Mouse (Mus musculus) gastrocnemius, postnatal 4 days (tissue): Measurements from ENCODE around the gene Adamts1. TPM values are rescaled to one million over a fixed set of nuclear protein-coding genes. Genes with fewer than 3 reads are reported as not detected.
A peak's percentile ranks its signal among the peaks of the same experiment; 100 is the strongest.

Experiments used
- DNase-seq, 2 experiments: peaks; one replicate each; pipeline ENCODE4 v3.0.0; 2021 to 2022; ENCODE audit warnings: low spot score in 2 of 2, mixed read lengths in 2 of 2
- total RNA-seq, 2 experiments: library from RNA; stranded (reverse); gene quantifications; 2 replicates each; pipeline ENCODE4 v1.2.3; 2021

The Adamts1 gene
- total RNA-seq, 2 experiments from 2014 or later: 29.1 to 30.3 TPM

DNA sequence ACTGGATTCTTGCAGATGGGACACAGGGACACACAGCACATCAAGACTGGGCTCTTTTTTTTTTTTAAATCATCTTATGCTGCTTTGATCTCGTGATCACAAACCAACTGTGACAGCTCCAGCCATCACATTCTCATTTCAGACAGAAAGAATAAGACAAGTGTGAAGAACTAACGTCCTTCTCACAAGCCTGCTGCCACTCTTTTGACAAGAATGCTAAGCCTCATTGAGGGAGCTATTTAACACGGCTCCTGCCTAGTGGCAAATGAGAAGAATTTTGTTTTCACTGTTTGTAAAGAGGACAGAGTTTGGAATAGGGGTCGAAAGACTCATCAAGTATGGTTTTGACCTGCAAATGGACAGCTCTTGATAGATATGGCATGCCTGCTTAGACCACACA is 35.6 kb downstream of the Adamts1 start:
- no peak for DNase-seq

- DNase-seq: no peak
Observed at GRCm38 (mm10) chr16:85765697-85766096, 37.2 kb downstream of the Adamts1 start.

GRCm38 (mm10) chr16:85765167-85765566 is 37.7 kb downstream of the Adamts1 start:
- DNase-seq: no peak

DNA sequence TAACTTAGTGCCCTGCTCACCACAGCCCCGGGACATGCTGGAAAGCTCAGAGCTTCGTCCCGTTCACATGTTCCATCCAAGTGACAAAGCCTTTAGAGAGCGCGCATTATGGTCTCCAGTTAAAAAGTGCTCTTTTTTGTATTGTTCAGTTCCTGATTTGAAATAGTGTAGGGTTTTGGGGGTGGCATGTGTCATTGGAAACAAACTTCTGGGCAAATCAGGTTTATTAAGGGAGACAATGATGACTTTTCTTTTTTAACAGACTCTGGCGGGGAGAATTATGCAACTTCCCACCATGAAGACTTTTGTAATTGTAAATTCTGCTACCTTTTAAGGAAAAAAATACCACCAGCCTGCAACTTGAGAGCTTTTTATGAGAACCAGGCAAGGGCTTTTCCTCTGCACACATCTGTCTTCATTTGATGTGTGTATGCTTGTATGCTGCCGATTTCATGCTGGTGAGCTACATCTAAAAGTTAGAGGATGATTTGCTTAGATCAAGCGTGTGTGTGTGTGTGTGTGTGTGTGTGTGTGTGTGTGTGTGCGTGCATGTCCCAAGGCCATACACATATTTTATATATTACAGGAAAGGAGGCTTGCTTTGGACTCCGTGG is 40.8 kb downstream of the Adamts1 start:
- no peak for DNase-seq

- DNase-seq: no peak
Observed at GRCm38 (mm10) chr16:85760961-85761580, 41.8 kb downstream of the Adamts1 start.

GRCm38 (mm10) chr16:85756101-85756819 is 46.7 kb downstream of the Adamts1 start:
- DNase-seq: peak; percentile 56 to 75

DNA sequence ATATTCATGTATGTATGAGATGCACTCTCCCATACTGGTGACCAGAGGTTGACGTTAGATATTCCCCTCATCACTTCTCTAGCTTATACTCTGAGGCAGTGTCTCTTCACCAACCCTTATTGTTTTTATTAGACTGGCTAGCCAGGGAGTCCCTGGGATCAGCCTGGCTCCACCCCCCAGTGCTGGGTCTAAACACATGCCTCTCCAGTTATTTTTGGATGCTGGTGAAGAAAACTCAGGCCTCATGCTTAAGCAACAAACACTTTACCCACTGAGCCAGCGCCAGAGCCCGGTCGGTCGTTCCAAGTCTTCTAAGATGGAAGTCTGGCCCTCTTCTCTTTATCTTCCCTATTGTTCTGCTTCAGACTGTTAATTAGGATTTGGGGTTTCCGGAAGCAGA is 53.6 kb downstream of the Adamts1 start:
- DNase-seq: no peak

GRCm38 (mm10) chr16:85747589-85748360 is 55.1 kb downstream of the Adamts1 start:
- DNase-seq: peak in 1 of 2 experiments; percentile 33

- DNase-seq: no peak
Observed at GRCm38 (mm10) chr16:85746386-85746785, 56.5 kb downstream of the Adamts1 start.

Other genes starting within 250 kb of the Adamts1 start
- gene Cyyr1, start 249.7 kb downstream of the Adamts1 start, total RNA-seq: 10 to 100 TPM in 1 of 2 experiments, 1 to 10 TPM in 1; 9.5 to 11.2 TPM
- gene Adamts5, start 98.7 kb upstream of the Adamts1 start, total RNA-seq: 10 to 100 TPM; 17.6 to 20.0 TPM